ENCODE assay signal across 14 mouse cellular contexts in the genomic region with DNA sequence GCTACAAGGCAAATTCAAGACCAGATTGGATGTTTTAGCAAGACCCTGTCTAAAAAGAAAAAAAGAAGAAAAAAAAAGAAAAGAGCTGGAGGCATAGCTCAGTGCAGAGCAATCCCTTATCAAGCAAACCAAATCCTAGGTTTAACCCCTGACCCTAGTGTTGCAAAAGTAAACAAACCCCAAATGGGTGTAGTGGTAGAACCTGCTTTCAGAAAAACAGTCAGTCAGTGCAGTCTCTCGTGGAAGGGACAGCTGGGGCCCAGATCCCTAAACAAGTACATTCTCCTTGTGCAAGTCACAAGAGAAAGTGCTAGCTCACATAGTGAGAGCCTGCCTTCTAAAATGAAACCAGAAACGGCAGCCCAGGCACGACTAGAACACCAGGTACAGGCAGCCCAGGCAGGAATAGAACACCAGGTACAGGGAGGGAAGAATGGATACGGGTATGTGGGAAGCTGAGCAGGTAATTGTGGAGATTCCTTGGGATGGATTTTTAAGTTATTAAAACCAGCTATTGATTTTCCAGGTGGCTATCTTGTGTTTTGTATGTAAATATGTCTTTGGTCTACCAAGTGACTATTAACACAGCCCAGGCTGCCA. TPM values are rescaled to one million over a fixed set of nuclear protein-coding genes. Genes with fewer than 3 reads are reported as not detected.
DNase-seq lines count a peak whose midpoint lies in the region; ATAC-seq and TF ChIP-seq lines count a peak whose summit lies in the region.
"Had no signal": no experiment of that assay in that cellular context is flagged by ENCODE, and none has a peak within 500 bp of the region (broad histone marks: within the 10 kb centered on the region; RNA-seq: fewer than 3 reads in every experiment).

No protein-coding gene starts in this region.

- no peak overlapping the region for H3K4me3 ChIP-seq in kidney, embryonic 14.5 days (ENCODE audit: low read length)
- H3K4me3 ChIP-seq in MEL (ENCODE audit: control insufficient read depth in 1 of 2, insufficient read depth in 1 of 2, low read depth in 2 of 2, low read length in 2 of 2): peak overlapping the region; percentile 9 to 14; a peak in 3 of 4 replicates
- no peak overlapping the region for H3K4me3 ChIP-seq in myocyte
- H3K4me3 ChIP-seq: embryonic facial prominence, embryonic 15.5 days; heart, embryonic 12.5 days had no signal

- WGBS in kidney, embryonic 14.5 days: 52% methylated on average over 4 of the region's 4 CpGs

- no peaks in the 10 kb centered on the region for H3K9me3 ChIP-seq in kidney, embryonic 14.5 days (ENCODE audit: control insufficient read depth, low read length)
- H3K9me3 ChIP-seq in MEL (replicated peaks; ENCODE audit: insufficient read depth, low read length): no peaks in the 10 kb centered on the region
- H3K9me3 ChIP-seq: embryonic facial prominence, embryonic 15.5 days; heart, embryonic 12.5 days had no signal

- ATAC-seq in kidney, embryonic 14.5 days (ENCODE audit: low FRiP score, low TSS enrichment): no peak
- no peak for ATAC-seq in activated CD4-positive, CD25-positive, alpha-beta regulatory T cell, adult 4 months

- H3K4me2 ChIP-seq in kidney, embryonic 14.5 days (replicated peaks; ENCODE audit: low read depth, low read length): no peak overlapping the region
- H3K4me2 ChIP-seq in myocyte (ENCODE audit: low read depth): peak overlapping the region; percentile 52
- H3K4me2 ChIP-seq: embryonic facial prominence, embryonic 15.5 days had no signal

- no peak overlapping the region; the same call in 1 of the 2 replicates for H3K9ac ChIP-seq in kidney, embryonic 14.5 days (ENCODE audit: low read depth, low read length)
- peak overlapping the region; percentile 12; the same call in 1 of the 2 replicates for H3K9ac ChIP-seq in MEL (ENCODE audit: control insufficient read depth, low read depth, low read length, poor library complexity, severe bottlenecking)
- H3K9ac ChIP-seq: embryonic facial prominence, embryonic 15.5 days; heart, embryonic 12.5 days had no signal

- no peaks in the 10 kb centered on the region for H3K27me3 ChIP-seq in kidney, embryonic 14.5 days (ENCODE audit: control insufficient read depth, insufficient read depth, low read length)
- H3K27me3 ChIP-seq in MEL (ENCODE audit: control insufficient read depth in 1 of 2, insufficient read depth in 2 of 2, low read length in 2 of 2) (peaks cover 0 to 6% of the 10 kb centered on the region in 2 experiments; a peak in 2 of 4 replicates), myocyte (ENCODE audit: control insufficient read depth, insufficient read depth, insufficient read length) (peaks cover 19% of the 10 kb centered on the region)
- H3K27me3 ChIP-seq: embryonic facial prominence, embryonic 15.5 days; heart, embryonic 12.5 days had no signal

- no peak for TF ChIP-seq CTCF in MEL (IDR thresholded peaks at IDR 0.05 in 2 of 3, conservative IDR thresholded peaks at IDR 0.05 in 1 of 3; ENCODE audit: control insufficient read depth in 1 of 3, insufficient read depth in 1 of 3, low read depth in 2 of 3, low read length in 3 of 3, poor library complexity in 1 of 3, severe bottlenecking in 1 of 3)

- H3K79me2 ChIP-seq in MEL (ENCODE audit: control insufficient read depth, insufficient read depth, low read length, poor library complexity) (no peaks in the 10 kb centered on the region), myocyte (ENCODE audit: control insufficient read depth, insufficient read depth) (no peaks in the 10 kb centered on the region)

- H3K27ac ChIP-seq in kidney, embryonic 14.5 days (ENCODE audit: low read depth, low read length): no peak overlapping the region
- no peak overlapping the region for H3K27ac ChIP-seq in MEL (ENCODE audit: control insufficient read depth, low read depth, low read length)
- H3K27ac ChIP-seq: embryonic facial prominence, embryonic 15.5 days; hindbrain, postnatal 0 days; macrophage had no signal

- peak; percentile 12 for DNase-seq in adrenal gland, postnatal 25 days
- no peak for DNase-seq in adrenal gland, postnatal 36 days
- peak; percentile 13 for DNase-seq in kidney, postnatal 14 days
- DNase-seq in MEL (ENCODE audit: low read depth, low spot score): no peak
- DNase-seq in layer of hippocampus, postnatal 36 days: no peak

- TF ChIP-seq EP300 in MEL (IDR thresholded peaks at IDR 0.05; ENCODE audit: low read depth in 1 of 2, low read length in 2 of 2): no peak

- no peaks in the 10 kb centered on the region for H3K36me3 ChIP-seq in kidney, embryonic 14.5 days (ENCODE audit: control insufficient read depth, insufficient read depth, low read length)
- peaks cover 0 to 18% of the 10 kb centered on the region in 2 experiments; a peak in 2 of 4 replicates for H3K36me3 ChIP-seq in MEL (ENCODE audit: control insufficient read depth in 1 of 2, insufficient read depth in 2 of 2, low read length in 2 of 2)
- no peaks in the 10 kb centered on the region for H3K36me3 ChIP-seq in myocyte (ENCODE audit: control insufficient read depth, insufficient read depth)
- H3K36me3 ChIP-seq: embryonic facial prominence, embryonic 15.5 days; heart, embryonic 12.5 days had no signal

- H3ac ChIP-seq in myocyte (ENCODE audit: control insufficient read depth, insufficient read length): no peak overlapping the region

- TF ChIP-seq RAD21 in MEL (IDR thresholded peaks at IDR 0.05; ENCODE audit: low read depth, low read length): no peak

- TF ChIP-seq POLR2A in MEL (IDR thresholded peaks at IDR 0.05; ENCODE audit: control insufficient read depth in 1 of 2, insufficient read depth in 1 of 2, low read depth in 1 of 2, low read length in 2 of 2, poor library complexity in 1 of 2) (no peak), myocyte (IDR thresholded peaks at IDR 0.05; ENCODE audit: insufficient read length, low read depth) (no peak)

- no peaks in the 10 kb centered on the region for H3K4me1 ChIP-seq in kidney, embryonic 14.5 days (ENCODE audit: control insufficient read depth, insufficient read depth, low read length)
- peaks cover 5 to 23% of the 10 kb centered on the region in 2 experiments for H3K4me1 ChIP-seq in MEL (ENCODE audit: control insufficient read depth in 1 of 2, insufficient read depth in 2 of 2, low read length in 2 of 2)
- H3K4me1 ChIP-seq: embryonic facial prominence, embryonic 15.5 days had no signal

TF ChIP-seq in MEL, 35 proteins besides CTCF, POLR2A, EP300 and RAD21:
- TF ChIP-seq ZNF384 (IDR thresholded peaks at IDR 0.05; ENCODE audit: low read depth, low read length) (no peak), GABPA (IDR thresholded peaks at IDR 0.05; ENCODE audit: low read depth, low read length) (no peak), MXI1 (IDR thresholded peaks at IDR 0.05; ENCODE audit: low read depth, low read length) (0 out of 2 replicates have a peak, but pooled peaks have one; percentile 13), CHD2 (IDR thresholded peaks at IDR 0.05; ENCODE audit: low read length) (no peak), USF1 (IDR thresholded peaks at IDR 0.05; ENCODE audit: low read depth, low read length) (no peak), CHD1 (IDR thresholded peaks at IDR 0.05; ENCODE audit: low read depth, low read length) (no peak)

TF ChIP-seq in myocyte, 11 proteins besides CTCF, POLR2A, EP300 and RAD21:
- no peak for TF ChIP-seq USF1 (IDR thresholded peaks at IDR 0.05; ENCODE audit: low read depth)
- no peak for TF ChIP-seq POLR2AphosphoS2 (IDR thresholded peaks at IDR 0.05; ENCODE audit: insufficient read length, low read depth)
- TF ChIP-seq SRF (IDR thresholded peaks at IDR 0.05; ENCODE audit: control insufficient read depth, insufficient read length, low read depth): no peak
- no peak for TF ChIP-seq E2F4 (IDR thresholded peaks at IDR 0.05; ENCODE audit: insufficient read depth)
- no peak for TF ChIP-seq MAX (IDR thresholded peaks at IDR 0.05; ENCODE audit: low read depth)
- TF ChIP-seq TCF12 (IDR thresholded peaks at IDR 0.05; ENCODE audit: insufficient read depth, poor library complexity, severe bottlenecking): no peak
- no peak for TF ChIP-seq MYOG (IDR thresholded peaks at IDR 0.05; ENCODE audit: control insufficient read depth in 1 of 3, insufficient read depth in 1 of 3, insufficient read length in 2 of 3, low read depth in 2 of 3)
- TF ChIP-seq MYOD1 (IDR thresholded peaks at IDR 0.05; ENCODE audit: control insufficient read depth in 1 of 3, insufficient read length in 2 of 3, low read depth in 2 of 3): no peak
- no peak for TF ChIP-seq CEBPB (IDR thresholded peaks at IDR 0.05; ENCODE audit: insufficient read depth, poor library complexity, severe bottlenecking)
- no peak for TF ChIP-seq REST (IDR thresholded peaks at IDR 0.05; ENCODE audit: insufficient read depth, insufficient read length)
- no peak for TF ChIP-seq TCF3 (IDR thresholded peaks at IDR 0.05; ENCODE audit: insufficient read length, low read depth)

RNA-seq across cellular contexts. Expression of gene Avpr1b, which starts 13.6 kb away (rescaled TPM):
- total RNA-seq in adrenal gland, postnatal 25 days (2021): not detected in 2 replicates
- not detected for total RNA-seq in adrenal gland, postnatal 36 days (2021)
- not detected in 2 replicates for polyA plus RNA-seq in kidney, embryonic 14.5 days (2014; fragmentation: Nextera tagmentation; extraction: Ambion mirVana)
- total RNA-seq in MEL (2012; rRNA removed): not detected in 2 replicates
- polyA plus RNA-seq in MEL (2012; ENCODE audit: insufficient read depth in 1 of 2, insufficient read length in 2 of 2, low read depth in 1 of 2, low replicate concordance in 2 of 2, missing spikeins in 1 of 2) (not detected), myocyte (2012; fragmentation: generic; extraction: Trizol) (not detected)
- polyA plus RNA-seq in activated CD4-positive, CD25-positive, alpha-beta regulatory T cell, adult 4 months (2017; shearing (Covaris generic)): under 1 TPM in 1 of 2 experiments, not detected in 1; 0.11 TPM
- total RNA-seq in layer of hippocampus, postnatal 36 days (2021): under 1 TPM; 0.62 to 0.86 TPM
- total RNA-seq: hindbrain, postnatal 0 days; left cerebral cortex, adult 8-10 months; neutrophil, adult 5-6 weeks had no signal
- polyA plus RNA-seq: embryonic facial prominence, embryonic 15.5 days; heart, embryonic 12.5 days; hindbrain, postnatal 0 days; macrophage had no signal

RNA-seq across cellular contexts. Expression of gene Ctse, which starts 25.4 kb away (rescaled TPM):
- 0.43 and 0.52 TPM in 2 replicates for total RNA-seq in adrenal gland, postnatal 25 days (2021)
- total RNA-seq in adrenal gland, postnatal 36 days (2021): under 1 TPM; 0.33 to 0.36 TPM
- 5.9 and 9.9 TPM in 2 replicates for polyA plus RNA-seq in kidney, embryonic 14.5 days (2014; fragmentation: Nextera tagmentation; extraction: Ambion mirVana)
- 50.9 and 92.7 TPM in 2 replicates for total RNA-seq in MEL (2012; rRNA removed)
- polyA plus RNA-seq in MEL (2012; ENCODE audit: insufficient read depth in 1 of 2, insufficient read length in 2 of 2, low read depth in 1 of 2, low replicate concordance in 2 of 2, missing spikeins in 1 of 2): 10 to 100 TPM in 1 of 2 experiments, not detected in 1; 55.2 TPM
- polyA plus RNA-seq in myocyte (2012; fragmentation: generic; extraction: Trizol): not detected
- 10 to 100 TPM; 21.7 to 30.2 TPM for polyA plus RNA-seq in activated CD4-positive, CD25-positive, alpha-beta regulatory T cell, adult 4 months (2017; shearing (Covaris generic))
- not detected for total RNA-seq in layer of hippocampus, postnatal 36 days (2021)
- total RNA-seq: hindbrain, postnatal 0 days had no signal
- polyA plus RNA-seq: hindbrain, postnatal 0 days had no signal

Comparison
In these comparisons a context has a peak if more than half of its experiments do, and no peak if none do; other contexts are left out.
1. DNase-seq: peak in adrenal gland, postnatal 25 days (single experiment) and kidney, postnatal 14 days (single experiment); none in adrenal gland, postnatal 36 days (0 of 2), MEL (single experiment) and layer of hippocampus, postnatal 36 days (0 of 2).
2. H3K4me3 ChIP-seq: peak in MEL (2 of 2); none in kidney, embryonic 14.5 days (single experiment) and myocyte (single experiment).
3. RNA of gene Ctse, which starts 25.4 kb away (total RNA-seq): 50.9 to 92.7 TPM in MEL; 0.43 to 0.52 TPM in adrenal gland, postnatal 25 days, 0.33 to 0.36 TPM in adrenal gland, postnatal 36 days and not detected in layer of hippocampus, postnatal 36 days; every median in the first group is over 10 times any median in the second.